Comparison of ENCODE assay signal across 8 mouse cellular contexts in the genomic region with DNA sequence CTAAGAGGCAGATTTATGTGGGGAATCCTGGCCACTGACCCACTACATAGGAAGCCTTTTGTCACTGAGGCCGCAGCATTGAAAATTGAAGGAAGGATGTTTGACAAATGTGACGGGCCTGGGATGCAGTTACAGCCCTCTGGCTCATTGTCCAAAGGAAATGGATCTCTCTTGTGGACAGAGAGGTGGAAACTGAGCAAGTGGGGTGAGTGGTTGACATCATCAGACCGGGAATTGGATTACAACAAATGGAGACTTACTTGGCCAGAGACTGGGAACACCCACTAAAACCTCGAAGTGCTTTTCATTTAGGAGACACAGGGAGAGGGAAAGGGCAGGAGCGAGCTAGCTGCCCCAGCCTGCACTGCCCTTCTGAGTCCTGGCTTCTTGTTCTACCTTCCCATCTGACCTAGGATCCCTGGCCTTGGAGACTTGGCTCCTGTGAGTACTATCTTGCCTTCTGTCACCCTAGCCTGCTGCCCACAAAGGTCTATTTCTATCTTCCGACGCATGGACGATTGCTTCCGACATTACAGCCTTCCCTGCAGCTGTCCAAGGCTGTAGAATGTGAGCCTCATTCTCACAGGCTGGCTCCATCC. TPM values are rescaled to one million over a fixed set of nuclear protein-coding genes. Genes with fewer than 3 reads are reported as not detected.
DNase-seq lines count a peak whose midpoint lies in the region; ATAC-seq and TF ChIP-seq lines count a peak whose summit lies in the region.

No protein-coding gene starts in this region.

- peaks cover 33% of the 10 kb centered on the region for H3K4me1 ChIP-seq in cerebellum, adult 2 months (ENCODE audit: control insufficient read depth, insufficient read depth, low read length)
- H3K4me1 ChIP-seq in liver, embryonic 13.5 days (replicated peaks), result peaks cover 100% of the 10 kb centered on the region

- peak; percentile 43 to 59 for DNase-seq in cerebellum, adult 2 months
- DNase-seq in cerebellum, postnatal 36 days, result no peak
- peak; percentile 58 for DNase-seq in adipocyte (ENCODE audit: low spot score)
- peak; percentile 43 for DNase-seq in heart, postnatal 4 days
- no peak for DNase-seq in liver, embryonic 13.5 days
- no peak for DNase-seq in left cerebral cortex, postnatal 10 days (ENCODE audit: extremely low spot score in 1 of 2, low spot score in 2 of 2)
- no peak for DNase-seq in T-cell, adult 2 months (ENCODE audit: low spot score)

- H3K27me3 ChIP-seq in cerebellum, adult 2 months (ENCODE audit: control insufficient read depth, insufficient read depth, low read length), result no peaks in the 10 kb centered on the region
- H3K27me3 ChIP-seq in liver, embryonic 13.5 days, result no peaks in the 10 kb centered on the region

- peak overlapping the region; percentile 41 for H3K9ac ChIP-seq in liver, embryonic 13.5 days

- no peak for TF ChIP-seq POLR2A in cerebellum, adult 2 months (IDR thresholded peaks at IDR 0.05; ENCODE audit: borderline replicate concordance, insufficient read depth, low read length)

- no peak for ATAC-seq in liver, embryonic 13.5 days (ENCODE audit: low read depth)
- no peak for ATAC-seq in CD4-positive, CD25-positive, alpha-beta regulatory T cell, adult 4 months

- no peak overlapping the region for H3K4me3 ChIP-seq in cerebellum, adult 2 months (replicated peaks; ENCODE audit: insufficient read depth, low read depth, low read length)
- H3K4me3 ChIP-seq in liver, embryonic 13.5 days (replicated peaks), result no peak overlapping the region

- H3K27ac ChIP-seq in cerebellum, adult 2 months (ENCODE audit: insufficient read depth, low read length), result peak overlapping the region; percentile 85
- H3K27ac ChIP-seq in liver, embryonic 13.5 days, result peak overlapping the region; percentile 89

- WGBS in cerebellum, adult 2 months, result 19% methylated on average over 9 of the region's 9 CpGs
- WGBS in liver, embryonic 13.5 days (ENCODE audit: insufficient replicate concordance), result 47% methylated on average over 9 of the region's 9 CpGs

- peak overlapping the region; percentile 30 for H3K4me2 ChIP-seq in liver, embryonic 13.5 days

- intact Hi-C loops in left cerebral cortex, postnatal 10 days (cut with DNase I), result no loop called here

- TF ChIP-seq CTCF in cerebellum, adult 2 months (IDR thresholded peaks at IDR 0.05; ENCODE audit: borderline replicate concordance, insufficient read depth, low read depth, low read length), result no peak

- no peaks in the 10 kb centered on the region for H3K9me3 ChIP-seq in liver, embryonic 13.5 days (replicated peaks)

- H3K36me3 ChIP-seq in liver, embryonic 13.5 days, result peaks cover 4% of the 10 kb centered on the region; the same call in 1 of the 2 replicates

RNA-seq across cellular contexts. Expression of a gene that starts 35.6 kb away (rescaled TPM):
- polyA plus RNA-seq in cerebellum, adult 2 months (2012; rRNA removed), result 49.6 and 57.4 TPM in 2 replicates
- total RNA-seq in heart, postnatal 4 days (2021), result 100 to 1,000 TPM; 204 to 207 TPM
- 122 and 139 TPM in 2 replicates for polyA plus RNA-seq in liver, embryonic 13.5 days (2015; fragmentation: Nextera tagmentation; extraction: Ambion mirVana)
- total RNA-seq in left cerebral cortex, postnatal 10 days (2021), result 10 to 100 TPM; 95.0 to 98.5 TPM
- polyA plus RNA-seq in CD4-positive, CD25-positive, alpha-beta regulatory T cell, adult 4 months (2017; shearing (Covaris generic)), result 1 to 10 TPM; 1.5 to 9.0 TPM

RNA-seq across cellular contexts. Expression of a gene that starts 48.9 kb away (rescaled TPM):
- 162 and 179 TPM in 2 replicates for polyA plus RNA-seq in cerebellum, adult 2 months (2012; rRNA removed)
- 100 to 1,000 TPM; 239 to 253 TPM for total RNA-seq in heart, postnatal 4 days (2021)
- 112 and 130 TPM in 2 replicates for polyA plus RNA-seq in liver, embryonic 13.5 days (2015; fragmentation: Nextera tagmentation; extraction: Ambion mirVana)
- total RNA-seq in left cerebral cortex, postnatal 10 days (2021), result 100 to 1,000 TPM; 213 to 225 TPM
- 100 to 1,000 TPM; 131 to 203 TPM for polyA plus RNA-seq in CD4-positive, CD25-positive, alpha-beta regulatory T cell, adult 4 months (2017; shearing (Covaris generic))

RNA-seq across cellular contexts. Expression of a gene that starts 56.2 kb away (rescaled TPM):
- 1.4 and 1.5 TPM in 2 replicates for polyA plus RNA-seq in cerebellum, adult 2 months (2012; rRNA removed)
- total RNA-seq in heart, postnatal 4 days (2021), result 1 to 10 TPM; 1.8 to 2.4 TPM
- polyA plus RNA-seq in liver, embryonic 13.5 days (2015; fragmentation: Nextera tagmentation; extraction: Ambion mirVana), result 5.5 and 6.6 TPM in 2 replicates
- 1 to 10 TPM; 3.7 to 3.8 TPM for total RNA-seq in left cerebral cortex, postnatal 10 days (2021)
- 10 to 100 TPM in 1 of 2 experiments, 1 to 10 TPM in 1; 9.2 to 13.8 TPM for polyA plus RNA-seq in CD4-positive, CD25-positive, alpha-beta regulatory T cell, adult 4 months (2017; shearing (Covaris generic))

Comparison
In these comparisons a context has a peak if more than half of its experiments do, and no peak if none do; other contexts are left out.
1. DNase-seq: peak in cerebellum, adult 2 months (2 of 2), adipocyte (single experiment) and heart, postnatal 4 days (single experiment); none in cerebellum, postnatal 36 days (0 of 2), liver, embryonic 13.5 days (single experiment), left cerebral cortex, postnatal 10 days (0 of 2) and T-cell, adult 2 months (single experiment).